15 mouse cellular contexts compared by ENCODE assay signal in the genomic region with DNA sequence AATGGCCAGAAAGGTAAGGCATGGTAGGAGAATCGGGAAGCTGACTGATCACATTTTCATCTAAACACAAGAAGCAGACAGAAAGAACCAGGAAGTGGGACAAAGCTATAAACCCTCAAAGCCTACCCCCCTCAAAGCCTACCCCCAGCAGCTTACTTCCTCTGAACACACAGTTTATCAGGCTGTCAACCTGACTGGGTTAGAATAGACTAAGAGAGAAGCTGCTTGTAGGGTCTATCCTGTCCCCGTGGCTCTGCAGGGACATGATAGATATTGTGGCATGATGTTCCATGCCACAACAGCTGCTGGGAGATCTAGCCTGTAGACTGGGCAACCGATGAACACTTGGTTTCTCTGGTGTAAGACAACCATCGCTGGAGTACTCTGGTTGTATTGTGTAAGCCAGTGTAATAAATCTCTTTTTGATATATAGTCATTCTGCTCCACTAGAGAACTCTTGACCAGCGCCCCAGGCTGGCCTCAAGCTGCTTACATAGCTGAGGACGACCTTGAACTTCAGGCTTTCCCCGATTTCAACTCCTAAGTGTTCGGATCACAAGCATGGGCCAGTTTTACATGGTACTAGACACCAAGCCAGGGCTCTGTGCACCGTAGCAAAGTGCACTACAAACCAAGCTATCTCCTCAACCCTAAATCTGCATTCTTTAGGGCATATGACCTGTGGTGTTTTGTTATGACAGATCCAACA. TPM values are rescaled to one million over a fixed set of nuclear protein-coding genes. Genes with fewer than 3 reads are reported as not detected.
A peak's percentile ranks its signal among the peaks of the same experiment; 100 is the strongest.
DNase-seq lines count a peak whose midpoint lies in the region; ATAC-seq lines count a peak whose summit lies in the region.
"Had no signal": no experiment of that assay in that cellular context is flagged by ENCODE, and none has a peak within 500 bp of the region (broad histone marks: within the 10 kb centered on the region; RNA-seq: fewer than 3 reads in every experiment).

No protein-coding gene starts in this region.

- peak; percentile 14 for DNase-seq in A20 (ENCODE audit: low read depth, low spot score)
- peak; percentile 19 for DNase-seq in CD4-positive helper T cell, adult 2 months (ENCODE audit: low read depth, low spot score)
- peak; percentile 69 for DNase-seq in thymus, postnatal 0 days (ENCODE audit: low spot score)
- DNase-seq in kidney, postnatal 25 days = no peak
- DNase-seq in frontal cortex, postnatal 14 days (ENCODE audit: low spot score in 2 of 2) = no peak
- no peak for DNase-seq in heart, adult 8-10 months (ENCODE audit: low spot score)
- DNase-seq: cerebellum, adult 18-20 months; gastrocnemius, postnatal 14 days; heart, postnatal 14 days; kidney, adult 18-20 months; kidney, postnatal 10 days; lung, postnatal 10 days; right cerebral cortex, adult 18-20 months had no signal

- ATAC-seq in erythroblast, adult 5-6 weeks (replicated peaks; ENCODE audit: low FRiP score, poor library complexity, severe bottlenecking) = peak; percentile 38; the same call in 1 of the 2 replicates
- ATAC-seq: Patski had no signal

RNA-seq across cellular contexts. Expression of a gene that starts 28.2 kb away (rescaled TPM):
- 17.7 and 30.5 TPM in 2 replicates for total RNA-seq in erythroblast, adult 5-6 weeks (2015; ENCODE audit: low replicate concordance)
- total RNA-seq in erythroblast, adult 5-6 weeks (2017; ENCODE audit: low replicate concordance) = 26.1 and 27.6 TPM in 2 replicates
- polyA plus RNA-seq in thymus, postnatal 0 days (2015; fragmentation: Nextera tagmentation; extraction: Ambion mirVana) = 17.8 and 20.7 TPM in 2 replicates
- total RNA-seq in heart, adult 8-10 months (2022) = 10 to 100 TPM; 30.4 to 74.1 (median 46.7) TPM

Comparison
In these comparisons a context has a peak if more than half of its experiments do, and no peak if none do; other contexts are left out.
1. DNase-seq: peak in A20 (single experiment), CD4-positive helper T cell, adult 2 months (single experiment) and thymus, postnatal 0 days (single experiment); none in kidney, postnatal 25 days (0 of 2), frontal cortex, postnatal 14 days (0 of 2) and heart, adult 8-10 months (single experiment).